Mouse (Mus musculus) heart, adult 11 months (tissue): ENCODE results near the gene Trim3.
A peak's percentile ranks its signal among the peaks of the same experiment; 100 is the strongest.

Source experiments
- DNase-seq: peaks from one replicate; pipeline ENCODE4 v3.0.0; 2022

Gene Trim3

GRCm38 (mm10) chr7:105555571-105555970 is 77.8 kb downstream of the Trim3 start:
- DNase-seq, result peak; percentile 94
